Mouse (Mus musculus) spleen, embryonic (tissue): Measurements from ENCODE around the gene Car7.

Experiments used
- CTCF ChIA-PET: fragments of 350-600 bp; sonication (Branson Sonifier 250); formaldehyde crosslinking; loops from one replicate; lab custom pipeline; 2022; lab: Charles Lee

Gene Car7

DNA sequence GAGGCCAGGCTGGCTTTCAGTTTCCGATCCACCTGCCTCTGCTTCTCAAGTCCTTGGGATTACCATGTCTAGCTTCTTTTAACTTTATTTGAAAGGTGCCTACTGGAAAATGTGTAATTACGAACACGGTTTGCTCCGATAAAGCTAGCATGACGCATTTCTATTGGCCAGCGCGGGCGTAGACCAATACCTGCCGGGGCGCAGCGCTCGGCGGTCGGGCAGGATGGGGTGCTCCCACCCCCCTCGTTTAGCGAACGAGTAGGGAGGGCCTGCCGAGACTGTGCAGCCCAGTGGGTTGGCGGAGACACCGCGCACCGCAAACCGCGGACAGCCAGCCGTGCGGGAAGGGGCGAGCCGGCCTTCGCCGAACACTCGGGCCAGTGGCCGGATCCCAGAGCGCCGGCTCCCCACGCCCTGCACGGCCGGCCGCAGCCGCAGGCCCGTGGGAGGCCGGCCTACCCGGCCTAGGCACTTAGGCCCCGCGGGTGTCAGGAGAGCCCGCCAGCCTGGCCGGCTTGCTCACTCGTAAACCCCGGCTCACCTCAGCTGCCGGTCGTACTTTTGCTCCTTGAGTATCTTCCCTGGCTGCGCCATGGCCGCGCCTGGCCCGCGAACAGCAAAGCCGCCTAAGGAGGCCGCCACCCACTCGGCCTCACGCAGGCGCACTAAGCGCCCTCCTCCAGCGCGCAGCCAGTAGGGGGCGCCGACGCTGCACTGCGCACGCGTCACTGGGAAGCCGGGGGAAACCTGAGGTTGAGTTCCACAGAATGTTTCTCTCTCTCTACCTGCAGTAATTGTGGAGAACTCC is at the start of gene Car7, which contains the start of gene Nae1:
Gene Car7 (plus strand): TSS at position 719 of the 808 bp plus-strand sequence.
Gene Nae1 (minus strand): TSS at position 667 of the 808 bp plus-strand sequence.
- CTCF ChIA-PET = no interaction called here

DNA sequence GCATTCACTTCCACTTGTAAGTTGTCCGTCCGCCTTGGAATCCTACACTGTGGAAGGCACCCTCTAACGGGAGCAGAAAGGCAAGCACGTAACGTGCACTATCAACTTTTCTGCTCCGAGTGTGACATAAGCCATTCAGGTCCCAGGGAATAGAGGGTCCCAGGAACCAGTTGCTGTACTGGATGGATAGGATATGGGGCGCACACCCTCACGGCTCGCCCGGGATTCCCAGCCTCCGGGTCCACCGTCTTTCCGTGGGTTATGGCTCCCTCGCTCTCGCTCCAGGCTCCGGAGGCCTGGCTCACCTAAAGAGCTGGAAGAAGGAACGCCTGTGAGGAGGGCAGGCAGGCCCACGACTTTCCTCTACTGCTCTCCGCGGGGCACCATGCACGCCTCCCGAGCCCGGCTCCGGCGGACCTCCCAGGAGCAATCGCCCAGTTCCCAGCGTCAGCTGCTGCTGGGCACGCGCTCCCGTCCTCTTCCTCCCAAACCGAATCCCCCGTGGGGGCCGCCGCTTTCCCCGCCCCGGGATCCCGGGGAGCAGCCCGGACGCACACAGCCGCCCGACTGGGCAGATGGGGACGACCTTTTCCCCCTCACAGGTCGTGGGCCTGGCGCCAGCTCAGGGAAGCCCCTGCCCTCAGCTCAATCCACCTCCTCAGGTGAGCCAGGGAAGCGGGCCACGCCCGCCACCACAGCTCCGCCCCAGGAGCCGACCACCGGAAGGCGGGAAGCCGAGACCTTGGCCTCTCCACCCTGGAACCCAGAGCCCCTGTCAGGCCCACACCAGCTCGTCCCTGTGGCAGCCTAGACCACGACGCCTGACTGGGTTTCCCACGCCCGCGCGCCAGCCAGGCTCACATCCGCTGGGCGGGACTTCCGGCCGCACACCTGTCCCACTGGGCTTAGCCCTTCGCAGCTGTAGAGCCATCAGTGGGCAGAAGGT is 25.2 kb upstream of the Car7 start, which contains the start of gene Terb1:
Gene Terb1 (minus strand): TSS at position 850 of the 946 bp plus-strand sequence.
- CTCF ChIA-PET = interaction anchor here (0.7 to 0.9 kb wide), 2 partner anchors 14 to 23 kb away, joined by 3 to 4 read pairs; no protein-coding TSS in a partner anchor

DNA sequence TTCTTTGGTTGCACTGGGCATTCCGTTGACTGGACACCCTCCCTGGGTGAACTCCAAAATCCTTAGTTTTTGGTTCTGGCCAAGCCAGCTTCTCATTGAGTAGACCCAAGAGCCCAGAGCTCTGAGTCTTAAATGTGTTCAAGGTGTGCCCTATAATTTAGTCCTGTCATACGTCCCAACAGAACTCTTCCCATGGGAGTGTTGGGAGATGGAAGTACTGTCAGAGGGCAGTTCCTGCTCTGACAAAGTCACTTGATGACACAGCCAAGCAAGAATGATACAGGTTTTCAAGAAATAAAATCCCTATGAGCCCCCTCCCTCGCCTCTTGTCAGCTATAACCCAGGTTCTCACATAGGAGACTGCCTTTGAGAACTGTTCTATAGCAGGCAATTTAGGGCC is 24.4 kb upstream of the Car7 start:
- CTCF ChIA-PET = interaction anchor here (0.9 kb wide), 1 partner anchor 22 kb away, joined by 4 read pairs; no protein-coding TSS in a partner anchor

DNA sequence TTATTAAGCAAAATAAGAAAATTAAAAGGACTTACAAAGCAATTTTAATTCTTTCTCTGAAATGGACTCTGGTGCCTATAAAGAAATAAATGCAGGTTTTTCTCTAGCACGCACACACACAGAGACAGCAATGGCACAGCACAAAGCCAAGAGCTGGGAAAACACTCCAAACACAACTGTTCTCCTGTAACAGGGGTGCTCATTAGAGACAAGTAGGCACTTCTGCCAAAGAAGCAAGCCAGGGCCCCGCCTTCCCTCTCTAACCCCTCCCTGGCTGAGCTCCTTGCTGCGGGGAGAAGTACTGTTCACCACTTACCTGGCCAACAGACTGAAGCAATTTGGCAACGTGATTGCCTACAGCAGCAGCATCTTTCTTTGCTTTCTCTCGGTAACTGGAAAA is 16.6 kb upstream of the Car7 start:
- CTCF ChIA-PET = no interaction called here

DNA sequence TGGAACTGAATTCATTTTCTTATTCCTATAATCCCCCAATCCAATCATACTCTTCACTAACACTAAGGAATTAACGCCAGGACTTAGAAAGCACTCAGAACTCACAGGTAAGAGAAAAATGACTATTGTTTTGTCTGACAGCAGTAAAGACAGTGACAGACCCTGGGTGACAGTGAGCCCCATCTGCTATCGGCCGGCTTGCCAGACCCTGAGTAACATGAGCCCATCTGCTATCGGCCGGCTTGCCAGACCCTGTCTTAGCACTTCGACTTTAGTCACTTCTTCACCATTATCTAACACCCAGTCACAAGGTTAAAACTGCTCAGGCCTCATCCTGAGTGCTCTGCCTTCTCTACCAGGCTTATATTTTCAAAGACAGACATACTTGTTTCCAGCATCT is 4.8 kb upstream of the Car7 start:
- CTCF ChIA-PET = no interaction called here

DNA sequence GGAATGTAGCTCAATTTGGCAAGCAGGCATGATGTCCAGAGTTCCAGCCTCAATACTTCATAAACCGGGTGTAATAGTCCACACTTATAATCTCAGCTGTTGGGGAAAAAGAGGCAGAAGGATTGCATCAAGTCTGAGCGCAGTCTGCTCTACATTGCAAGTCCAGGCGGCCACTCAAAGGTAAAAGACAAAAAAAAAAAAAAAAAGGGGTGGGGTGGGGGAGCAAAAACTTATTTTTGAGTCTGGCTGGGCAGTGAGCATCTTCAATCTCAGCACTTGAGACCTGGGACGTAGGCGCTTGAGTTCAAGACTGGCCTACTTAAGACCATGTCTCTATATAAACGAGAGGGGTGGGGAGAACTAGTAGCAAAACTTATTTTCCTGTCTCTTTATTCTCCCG is 938 bp upstream of the Car7 start:
- CTCF ChIA-PET = interaction anchor here (0.7 kb wide), 2 partner anchors 25 to 36 kb away, joined by 7 to 10 read pairs; no protein-coding TSS in a partner anchor

DNA sequence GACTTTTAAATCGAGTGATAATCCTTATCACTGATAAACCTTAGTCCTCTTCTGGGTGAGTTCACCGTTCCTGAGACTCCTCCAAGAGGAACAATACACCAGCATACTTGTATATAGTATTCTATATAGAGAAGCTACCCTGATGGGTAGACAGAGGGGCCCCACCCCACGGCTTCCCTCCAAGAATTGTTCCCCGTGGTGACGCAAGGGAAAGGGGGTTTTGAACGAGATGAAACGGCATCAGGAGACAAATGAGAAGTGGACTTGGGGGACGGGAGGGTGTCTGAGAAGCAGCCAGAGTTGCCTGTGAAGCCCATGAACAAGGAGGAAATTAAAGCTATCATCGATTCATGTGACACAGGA is 271 bp downstream of the Car7 start:
- CTCF ChIA-PET = no interaction called here

DNA sequence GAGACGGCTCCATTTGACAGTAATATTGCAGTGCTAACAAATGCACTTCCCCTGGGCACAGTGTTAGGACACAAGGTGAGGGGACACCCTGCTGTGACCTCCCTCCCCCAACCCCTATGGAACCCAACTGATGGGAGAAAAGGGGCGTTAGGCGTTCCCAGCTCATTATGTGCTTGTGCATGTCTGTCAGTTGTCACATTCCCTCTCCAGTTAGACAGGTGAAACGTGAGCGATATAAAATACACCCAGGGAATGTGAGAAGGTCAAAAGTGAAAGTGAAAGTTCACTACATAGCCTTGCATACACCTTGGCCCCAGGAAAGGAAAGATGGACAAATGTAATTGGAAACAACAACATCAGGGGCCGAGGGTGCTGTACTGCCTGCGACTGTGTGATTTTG is 889 bp downstream of the Car7 start:
- CTCF ChIA-PET = no interaction called here

DNA sequence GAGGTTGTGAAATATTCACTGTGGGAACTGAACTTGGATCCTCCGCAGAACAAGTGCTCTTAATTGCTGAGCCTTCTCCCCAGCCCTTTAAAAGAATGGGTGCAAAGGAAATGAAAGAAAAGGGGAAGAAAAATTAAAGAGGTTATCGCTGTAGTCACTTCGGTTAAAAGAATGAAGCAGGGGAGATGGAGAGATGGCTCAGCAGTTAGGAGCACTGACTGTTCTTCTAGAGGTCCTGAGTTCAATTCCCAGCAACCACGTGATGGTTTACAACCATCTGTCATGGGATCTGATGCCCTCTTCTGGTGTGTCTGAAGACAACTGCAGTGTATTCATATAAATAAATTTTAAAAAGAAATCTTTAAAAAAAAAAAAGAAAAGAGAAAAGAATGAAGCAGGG is 1.5 kb downstream of the Car7 start:
- CTCF ChIA-PET = no interaction called here

DNA sequence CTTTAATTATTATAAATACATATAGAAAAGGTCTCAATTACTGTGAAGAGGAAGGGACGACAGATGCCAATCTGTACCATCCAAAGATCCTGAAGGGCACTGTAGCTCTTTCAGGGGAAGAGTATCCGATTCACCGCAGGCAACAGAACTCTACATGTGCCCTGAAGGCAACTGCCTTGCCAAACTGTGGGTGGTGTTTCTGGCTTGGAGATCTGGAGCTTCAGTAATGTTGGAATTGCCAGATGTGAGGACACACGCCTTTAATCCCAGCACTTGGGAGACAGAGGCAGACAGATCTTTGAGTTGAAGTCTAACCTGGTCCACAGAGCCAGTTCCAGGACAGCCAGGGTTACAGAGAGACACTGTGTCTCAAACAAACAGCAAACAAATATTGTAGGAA is 4.4 kb downstream of the Car7 start:
- CTCF ChIA-PET = no interaction called here

DNA sequence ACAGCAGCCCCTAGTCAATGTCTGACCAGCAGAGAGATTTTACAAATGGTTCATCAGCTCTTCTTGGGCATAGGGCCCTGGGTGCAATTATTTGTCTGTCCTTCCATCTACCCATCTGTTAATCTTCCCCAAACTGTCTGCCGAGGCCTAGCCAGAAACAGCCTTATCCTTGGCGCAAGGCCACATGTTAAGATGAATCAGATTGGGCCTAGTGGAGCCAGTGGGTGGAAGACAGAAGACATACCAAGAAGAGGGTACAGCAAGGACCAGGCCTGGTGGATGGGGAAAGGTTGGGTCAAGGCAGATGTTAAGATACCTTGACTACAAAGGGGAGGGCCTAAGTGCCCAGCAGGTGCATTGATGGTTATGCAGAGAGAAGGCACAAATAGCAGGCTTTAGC is 5.1 kb downstream of the Car7 start:
- CTCF ChIA-PET = no interaction called here

DNA sequence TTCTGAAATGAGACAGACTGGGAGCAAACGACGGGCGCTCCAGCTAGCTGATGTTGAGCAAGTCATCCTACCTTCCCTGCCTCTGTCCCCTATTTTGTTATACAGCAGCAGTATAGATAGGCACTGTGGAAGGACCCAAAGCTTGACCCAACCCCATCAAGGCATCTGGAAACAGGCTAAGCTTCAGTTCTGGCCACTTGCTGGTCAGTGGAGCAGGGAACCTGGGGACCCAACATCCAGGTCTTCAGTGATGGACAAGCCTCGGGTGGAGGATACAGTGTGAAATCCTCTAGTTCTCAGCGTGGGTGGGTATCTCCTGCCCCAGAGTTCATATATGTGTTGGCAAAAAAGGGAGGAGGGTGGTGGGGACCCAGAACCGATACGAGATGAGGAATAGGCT is 5.7 kb downstream of the Car7 start:
- CTCF ChIA-PET = interaction anchor here (0.6 kb wide), 1 partner anchor 110 kb away, joined by 3 read pairs; no protein-coding TSS in a partner anchor

DNA sequence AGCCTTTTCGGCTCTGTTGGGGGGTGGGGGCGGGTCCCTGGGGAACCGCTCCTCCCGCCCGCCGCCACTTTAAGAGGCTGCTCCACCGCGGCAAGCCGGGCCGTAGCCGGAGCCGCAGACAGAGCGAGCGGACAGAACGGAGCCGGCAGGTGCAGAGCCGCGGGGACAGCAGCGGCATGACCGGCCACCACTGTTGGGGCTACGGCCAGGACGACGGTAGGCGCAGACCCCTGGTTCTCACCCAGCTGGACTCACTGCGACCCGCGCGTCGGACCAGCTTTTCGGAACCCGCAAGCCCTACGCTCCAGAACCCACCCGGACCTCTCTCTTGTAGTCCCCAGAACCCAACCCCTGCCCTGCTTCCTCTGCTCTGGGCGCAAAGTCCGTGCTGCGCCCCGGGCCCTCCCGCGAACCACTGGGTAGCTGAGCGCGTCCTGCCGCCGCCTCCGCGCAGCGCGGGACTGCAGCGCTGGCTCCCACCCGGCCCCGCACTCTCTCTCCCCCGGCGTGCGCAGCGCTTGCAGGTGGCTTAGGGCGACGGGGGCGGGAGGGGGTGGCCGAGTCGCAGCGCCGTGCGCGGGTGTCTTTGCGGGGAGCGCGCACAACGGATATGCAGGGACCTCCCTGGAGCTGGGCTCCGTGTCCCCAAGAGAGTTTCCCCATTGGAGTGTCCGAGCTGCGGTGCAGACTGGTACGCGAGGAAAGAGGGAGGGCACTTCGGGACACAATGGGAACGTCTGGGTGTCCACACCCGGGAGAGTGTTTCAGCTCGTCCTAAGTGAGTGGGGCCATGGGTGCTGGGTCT is 6.4 kb downstream of the Car7 start:
- CTCF ChIA-PET = interaction anchor here (0.6 kb wide), 1 partner anchor 110 kb away, joined by 3 read pairs; no protein-coding TSS in a partner anchor

DNA sequence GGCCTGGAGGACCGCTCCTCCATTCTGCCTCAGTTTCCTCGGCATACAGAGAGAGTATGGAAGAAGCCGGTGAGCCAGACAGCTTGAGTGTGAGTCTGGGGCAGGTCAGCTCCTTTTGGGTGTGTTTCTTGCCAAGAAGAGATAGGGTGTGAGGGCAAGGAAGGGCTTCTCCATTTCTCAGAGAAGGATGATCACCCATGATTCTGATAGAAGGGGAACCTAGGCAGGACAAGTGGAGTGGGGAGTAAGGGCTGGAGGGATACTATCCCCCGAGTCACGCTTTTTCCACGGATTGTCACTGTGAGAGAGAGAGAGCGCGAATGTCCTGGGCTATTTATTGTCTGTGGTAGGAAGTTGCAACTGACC is 7.0 kb downstream of the Car7 start:
- CTCF ChIA-PET = no interaction called here

DNA sequence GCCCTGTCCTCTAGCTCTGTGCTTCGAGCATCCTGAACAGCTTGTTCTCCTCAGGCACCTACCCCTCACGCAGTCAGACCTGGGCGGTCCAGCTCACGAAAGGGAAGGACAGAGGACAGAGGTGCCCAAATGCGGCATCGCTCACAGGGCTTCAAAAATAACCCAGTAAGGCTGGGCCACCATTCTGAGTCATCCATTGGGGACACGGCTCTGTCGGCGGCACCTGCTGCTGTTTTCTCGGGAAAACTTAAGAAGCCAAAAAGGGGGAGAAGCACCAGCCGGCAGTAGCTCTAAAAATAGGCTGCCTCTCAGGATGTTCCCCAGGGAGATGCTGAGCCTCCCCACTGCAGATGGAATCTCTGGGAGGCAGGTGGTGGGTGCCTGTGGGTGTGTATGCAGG is 7.7 kb downstream of the Car7 start:
- CTCF ChIA-PET = no interaction called here

DNA sequence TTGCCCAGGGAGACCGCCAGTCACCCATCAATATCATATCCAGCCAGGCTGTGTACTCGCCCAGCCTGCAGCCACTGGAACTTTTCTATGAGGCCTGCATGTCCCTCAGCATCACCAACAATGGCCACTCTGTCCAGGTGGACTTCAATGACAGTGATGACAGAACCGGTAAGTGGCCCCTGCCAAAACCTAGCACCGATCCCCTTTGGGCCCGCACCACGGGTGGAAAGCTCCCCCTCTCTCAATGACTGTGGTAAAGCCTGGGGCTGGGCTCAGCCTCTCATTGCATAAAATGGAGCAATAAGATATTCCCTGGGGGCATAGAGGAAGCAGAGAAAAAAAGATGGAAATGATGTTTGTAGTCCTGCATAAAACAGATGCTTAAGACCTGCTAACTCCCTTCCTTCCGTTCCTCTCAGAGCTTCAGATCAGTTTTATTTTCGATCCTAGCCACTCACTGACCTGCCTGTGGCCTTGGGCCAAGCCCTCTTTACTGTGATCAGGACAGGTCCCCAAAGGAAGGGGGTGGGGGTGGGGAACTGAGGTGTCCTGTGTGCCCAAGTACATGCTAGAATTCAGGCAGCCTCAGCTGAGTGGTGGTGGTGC is 9.1 kb downstream of the Car7 start:
- CTCF ChIA-PET = no interaction called here

DNA sequence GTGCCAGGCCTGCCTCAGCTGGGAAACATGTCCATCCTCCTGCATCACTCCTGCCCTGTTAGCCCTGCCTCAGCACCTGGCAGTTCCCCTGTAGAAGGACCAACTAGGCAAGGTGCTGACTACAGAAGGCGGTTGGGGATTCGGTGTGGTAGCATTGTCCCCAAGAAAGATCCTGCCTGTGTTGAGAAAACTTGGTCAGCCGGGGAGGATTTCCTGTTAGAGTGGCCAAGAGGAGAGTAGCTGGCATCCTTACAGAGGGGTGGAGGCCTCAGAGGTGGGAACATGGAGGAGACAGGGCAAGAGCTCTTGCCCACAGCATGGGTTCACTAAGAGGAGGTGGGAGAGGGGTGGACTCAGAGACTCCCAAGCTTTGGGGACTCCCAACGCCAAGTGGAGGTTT is 20.7 kb downstream of the Car7 start:
- CTCF ChIA-PET = no interaction called here

DNA sequence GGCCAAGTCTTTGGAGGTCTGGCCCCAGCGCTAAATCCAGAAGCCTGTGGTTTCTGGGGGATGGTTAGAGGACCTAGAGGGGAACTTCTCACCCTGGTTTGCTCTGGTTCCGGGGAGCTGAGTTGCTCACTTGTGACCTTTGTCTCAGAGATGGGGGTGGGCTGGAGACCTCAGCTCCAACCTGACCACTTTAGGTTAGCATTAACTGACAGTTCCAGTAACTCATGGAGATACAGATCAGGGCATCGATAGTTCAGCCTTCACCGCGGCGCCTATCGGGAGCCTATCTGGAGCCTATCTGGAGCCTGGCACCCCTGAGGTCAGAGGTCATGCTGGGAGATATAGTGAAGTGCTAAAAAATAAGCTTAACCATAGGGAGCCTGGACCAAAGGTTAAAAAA is 22.7 kb downstream of the Car7 start:
- CTCF ChIA-PET = interaction anchor here (0.7 kb wide), 1 partner anchor 15 kb away, joined by 3 read pairs; no protein-coding TSS in a partner anchor

DNA sequence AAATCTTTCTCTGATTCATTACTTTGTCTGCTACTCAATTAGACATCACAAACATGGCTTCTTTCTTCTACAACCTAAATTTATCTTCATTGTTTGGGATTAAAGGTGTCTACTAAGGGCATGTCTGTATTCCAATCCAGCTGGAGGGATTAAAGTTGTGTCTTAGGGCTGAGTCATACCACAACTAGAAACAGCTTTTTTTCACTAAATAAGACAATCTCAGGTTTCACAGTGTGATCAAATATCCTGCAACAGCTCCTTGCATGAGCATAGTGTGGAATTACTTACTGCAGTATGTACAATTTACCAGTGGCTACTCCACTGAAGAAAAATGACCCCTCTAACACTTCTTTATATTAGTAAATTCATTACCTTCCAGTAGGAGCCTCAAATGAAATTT is 26.2 kb downstream of the Car7 start:
- CTCF ChIA-PET = no interaction called here

DNA sequence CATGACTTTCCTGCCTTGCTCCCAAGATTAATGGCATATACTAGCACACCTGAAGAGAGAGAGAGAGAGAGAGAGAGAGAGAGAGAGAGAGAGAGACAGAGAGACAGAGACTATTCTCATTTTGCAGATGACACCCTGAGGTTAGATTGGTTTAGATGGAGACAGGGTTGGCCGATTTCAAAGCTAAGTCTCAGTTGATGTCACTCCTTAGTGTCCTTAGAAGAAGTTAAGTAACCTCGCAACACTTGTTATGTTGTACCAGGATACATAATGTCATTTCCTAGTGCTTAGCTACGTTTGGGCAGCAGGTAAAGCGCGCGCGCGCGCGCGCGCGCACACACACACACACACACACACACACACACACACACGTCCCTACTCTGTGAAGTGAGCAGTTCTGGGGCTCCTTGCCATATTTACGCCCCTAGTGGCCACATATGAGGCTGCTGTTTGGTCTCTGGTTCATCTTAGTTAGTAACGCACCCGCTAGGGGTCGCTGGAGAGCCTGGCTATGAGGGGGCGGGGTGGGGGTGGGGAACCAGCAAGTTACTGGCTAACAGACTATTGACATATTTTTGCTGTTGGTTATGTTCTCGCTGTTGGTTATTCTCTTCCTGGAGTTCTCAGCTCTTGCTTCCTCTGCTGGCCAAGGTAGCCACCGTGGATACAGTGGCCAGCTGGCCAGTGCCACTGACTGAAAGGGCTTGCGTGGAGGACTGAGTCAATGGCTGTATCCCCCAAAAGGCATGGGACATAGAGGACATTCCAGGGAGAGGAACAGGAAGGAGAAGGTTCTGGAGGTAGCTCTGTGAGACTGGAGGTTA is 30.4 kb downstream of the Car7 start:
- CTCF ChIA-PET = interaction anchor here (0.6 to 0.8 kb wide), 4 partner anchors 9 to 1329 kb away, joined by 3 to 8 read pairs (median 6); no protein-coding TSS in a partner anchor
